Mouse (Mus musculus) frontal cortex, postnatal 14 days (tissue): ENCODE measurements around the gene Slc35d1.
"Not testable (repeated sequence)": the region's sequence is repeated elsewhere in the genome, so short reads cannot be mapped to it uniquely, and the experiment has no call there.

ENCODE experiments used
- DNase-seq, 2 experiments: peaks; one replicate each; pipeline ENCODE4 v3.0.0; 2022; ENCODE audit warnings: low spot score in 2 of 2

The Slc35d1 gene

DNA sequence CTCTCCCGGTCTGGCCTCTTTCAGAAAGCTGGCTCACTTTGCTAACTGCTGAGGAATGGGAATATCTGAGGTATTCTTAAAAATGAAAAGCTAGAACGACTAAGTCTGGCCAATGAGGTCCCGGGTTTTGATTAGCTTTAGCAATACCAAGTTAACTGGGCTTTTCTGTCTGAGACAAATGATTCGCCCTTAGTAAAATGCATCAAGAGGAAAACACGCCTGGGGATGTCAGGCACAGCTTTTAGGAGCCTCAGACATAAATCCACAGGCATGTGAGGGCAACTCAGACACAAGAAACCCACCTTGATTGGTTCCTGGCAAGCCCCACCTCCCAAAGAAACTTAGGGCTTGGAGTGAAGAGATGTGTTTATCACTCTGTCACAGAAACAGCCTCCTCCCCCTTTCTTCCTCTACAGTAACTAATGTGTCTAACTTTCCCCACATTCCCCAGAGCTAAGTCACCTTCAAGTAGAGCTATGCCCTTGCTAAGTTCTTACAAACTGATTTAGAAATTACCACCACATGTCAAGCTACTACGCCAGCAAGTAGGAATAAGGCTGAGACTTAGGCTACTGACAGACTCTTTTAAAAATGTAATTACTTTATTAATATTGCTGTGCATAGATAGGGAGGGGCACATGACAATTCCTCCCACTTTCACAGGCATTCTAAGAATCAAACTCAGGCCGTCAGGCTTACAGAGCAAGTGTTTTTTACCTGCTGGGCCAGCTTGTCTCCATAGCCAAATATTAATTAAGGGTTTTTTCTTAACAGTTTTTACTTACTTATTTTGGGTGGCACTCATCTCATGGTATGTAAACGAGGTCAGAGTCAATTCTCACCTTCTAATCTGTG is 26.0 kb downstream of the Slc35d1 start:
- DNase-seq: no peak

- DNase-seq: no peak
Measured at GRCm38 (mm10) chr4:103180300-103180888, 34.6 kb downstream of the Slc35d1 start.

- no peak for DNase-seq
Measured at GRCm38 (mm10) chr4:103179581-103179980, 35.4 kb downstream of the Slc35d1 start.

DNA sequence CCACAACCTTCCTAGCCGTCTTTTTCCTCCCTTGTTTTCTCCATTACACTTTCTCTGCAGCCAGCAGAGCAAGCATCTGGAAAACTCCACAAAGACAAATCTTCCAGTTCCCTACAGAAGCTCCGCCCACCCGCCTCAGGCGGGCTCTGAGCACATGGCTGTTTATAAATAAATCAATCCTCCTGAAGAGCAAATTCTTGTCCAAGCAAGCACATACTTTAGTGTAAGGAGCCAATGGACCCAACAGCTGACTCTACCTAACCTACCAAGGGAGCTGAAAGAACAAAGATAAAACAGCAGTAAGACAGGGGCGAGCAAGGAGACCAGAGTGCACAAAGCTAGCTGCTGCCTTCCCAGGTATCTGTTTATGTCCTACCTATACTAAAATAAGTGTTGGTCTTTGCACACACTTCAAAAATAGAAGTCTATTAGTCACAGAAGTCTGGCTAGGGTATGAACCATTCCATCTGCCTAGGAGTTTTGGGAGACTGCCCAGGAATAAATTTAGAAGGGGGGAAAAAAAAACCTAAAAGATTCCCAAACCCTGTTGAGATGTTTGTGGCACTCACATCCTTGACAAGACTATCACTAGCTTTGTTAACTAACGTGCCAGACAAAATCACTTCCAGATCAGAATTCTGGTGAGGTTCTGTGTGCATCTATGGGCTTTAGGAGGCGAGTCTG is 36.2 kb downstream of the Slc35d1 start:
- peak in 1 of 2 experiments; percentile 40 for DNase-seq

GRCm38 (mm10) chr4:103177681-103178080 is 37.3 kb downstream of the Slc35d1 start:
- DNase-seq: no peak

DNA sequence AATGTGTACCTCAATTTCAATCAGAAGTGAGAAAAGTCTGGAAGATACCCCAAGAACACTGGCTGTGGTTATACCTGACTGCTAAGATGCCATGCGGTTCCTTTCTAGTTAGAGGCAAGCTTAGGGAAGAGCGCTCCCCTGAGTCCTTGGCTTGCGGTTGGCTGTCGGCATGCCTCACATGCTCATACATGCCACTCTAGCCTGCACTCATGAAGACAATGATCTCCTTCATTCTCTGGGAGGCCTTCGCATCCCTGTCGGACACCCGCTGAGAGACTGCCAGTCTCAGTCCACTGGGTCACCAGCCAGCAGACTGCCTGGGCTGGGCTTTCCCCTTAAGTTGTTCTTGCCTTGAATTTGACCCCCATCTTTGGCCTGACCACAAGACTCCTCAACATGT is 41.0 kb downstream of the Slc35d1 start:
- no peak for DNase-seq

DNA sequence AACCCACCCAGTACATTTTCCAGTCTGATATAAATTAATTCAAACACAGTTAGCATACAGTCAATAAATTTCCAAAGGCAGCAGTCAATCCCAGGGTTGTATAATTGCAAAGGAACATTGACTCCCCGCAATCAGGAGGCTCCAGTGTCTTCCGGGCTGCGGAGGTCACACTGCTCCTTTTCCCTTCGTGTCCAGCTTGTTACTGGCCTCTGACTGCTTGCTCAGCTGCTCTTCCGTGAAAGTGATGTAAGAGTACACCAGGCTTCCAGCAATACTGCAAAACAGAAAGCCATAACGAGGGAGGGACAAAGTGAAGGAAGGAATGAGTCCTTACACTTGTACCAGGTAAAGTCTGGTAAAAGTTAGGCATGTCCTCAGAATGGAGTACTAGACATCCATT is 41.5 kb downstream of the Slc35d1 start:
- no peak for DNase-seq

DNA sequence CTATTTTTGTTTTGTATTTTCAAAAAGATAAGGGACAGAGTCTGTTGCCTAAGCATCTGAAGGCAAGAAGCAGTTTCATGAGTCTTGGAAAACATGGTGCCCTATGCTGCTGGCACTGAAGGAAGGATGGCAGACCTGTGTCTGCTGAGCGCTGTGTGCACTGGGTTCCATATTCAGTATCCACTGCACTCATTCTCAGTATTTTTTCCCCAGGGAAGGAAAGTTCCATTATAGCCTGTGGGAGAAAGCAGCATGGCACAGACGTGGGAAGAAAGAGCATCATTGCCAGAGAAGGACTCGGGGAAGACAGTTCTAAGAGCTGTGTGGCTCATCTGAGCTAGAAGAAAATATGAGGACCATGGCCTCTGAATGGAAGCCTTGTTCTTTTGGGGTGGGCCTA is 43.7 kb downstream of the Slc35d1 start:
- DNase-seq: no peak

GRCm38 (mm10) chr4:103166198-103166597 is 48.8 kb downstream of the Slc35d1 start:
- DNase-seq: not testable (repeated sequence)

GRCm38 (mm10) chr4:103158781-103159180 is 56.2 kb downstream of the Slc35d1 start:
- no peak for DNase-seq

DNA sequence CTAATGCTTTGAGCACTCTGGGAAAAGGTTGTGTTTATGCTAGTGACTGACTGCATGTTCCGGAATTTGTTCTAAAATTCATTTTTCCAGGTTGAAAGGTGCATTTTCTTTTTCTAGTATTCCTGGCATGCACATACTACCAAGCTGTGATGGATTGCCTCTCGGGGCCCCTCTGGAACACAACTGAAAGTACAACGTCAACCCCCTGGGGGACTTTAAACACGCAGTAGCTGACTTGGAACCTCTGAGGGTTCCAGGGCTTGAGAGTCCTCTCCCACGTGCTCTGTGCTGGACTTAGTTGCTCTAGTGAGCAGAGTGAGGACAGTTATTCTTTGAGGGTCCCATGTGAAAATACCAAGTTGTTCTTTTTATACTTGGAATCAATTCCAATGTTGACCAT is 63.0 kb downstream of the Slc35d1 start:
- no peak for DNase-seq

DNA sequence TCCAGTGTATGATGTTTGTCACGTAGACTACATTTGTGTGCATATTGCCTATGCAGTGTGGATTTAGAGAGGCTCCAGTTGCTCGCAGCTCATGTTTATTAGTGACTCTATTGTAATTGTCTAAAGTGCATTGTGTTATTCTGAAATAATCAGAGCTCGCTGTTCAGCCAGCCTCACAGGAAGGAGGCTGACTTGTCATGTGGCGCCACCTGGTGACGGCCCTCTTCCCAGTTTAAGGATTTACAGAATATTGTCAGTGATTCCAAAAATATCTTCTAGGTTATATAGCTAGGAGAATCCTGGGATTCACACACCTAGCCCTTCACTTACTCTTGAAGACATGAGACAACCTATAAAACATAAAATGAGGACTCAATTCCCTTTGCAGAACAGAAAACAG is 68.6 kb downstream of the Slc35d1 start:
- peak; percentile 43 to 71 for DNase-seq

DNA sequence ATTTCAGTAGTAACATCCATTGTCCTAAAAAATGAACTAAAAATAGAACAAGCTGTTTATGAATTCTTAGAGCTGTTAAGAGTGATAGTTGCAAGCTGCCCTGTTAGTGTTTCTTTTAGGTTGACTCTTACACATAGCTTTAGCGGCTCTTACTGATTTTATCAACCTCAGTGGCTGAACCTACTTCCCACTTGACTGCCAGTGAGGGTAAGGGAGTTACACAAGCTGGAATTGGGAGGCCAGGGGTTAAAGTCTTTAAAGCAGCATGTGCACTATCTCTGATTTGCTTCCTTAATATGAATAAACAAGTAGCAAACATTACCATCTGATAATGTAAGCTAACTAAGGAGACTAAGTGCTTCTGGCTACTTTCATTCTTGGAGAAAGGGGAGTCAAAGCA is 78.0 kb downstream of the Slc35d1 start:
- DNase-seq: no peak

- DNase-seq: no peak
Measured at GRCm38 (mm10) chr4:103126533-103126932, 88.4 kb downstream of the Slc35d1 start.

DNA sequence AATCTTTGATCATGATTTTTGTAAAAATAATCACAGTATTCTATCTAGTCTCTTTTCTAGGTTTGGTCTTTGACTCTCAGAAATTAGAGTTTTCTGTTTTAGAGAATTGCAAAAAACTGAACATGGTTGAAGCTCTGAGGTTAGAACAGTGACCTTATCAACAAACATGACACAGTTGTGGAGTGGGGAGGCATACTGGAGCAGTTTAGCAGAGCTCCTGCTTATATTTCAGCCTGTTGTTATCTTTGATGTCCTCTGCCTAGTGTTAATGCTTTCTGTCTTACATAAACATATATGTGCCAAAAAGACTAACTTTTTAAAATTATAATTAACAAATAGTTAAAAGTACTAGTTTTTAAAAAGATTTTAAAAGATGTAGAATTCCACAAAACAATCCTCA is 91.4 kb downstream of the Slc35d1 start:
- DNase-seq: no peak

DNA sequence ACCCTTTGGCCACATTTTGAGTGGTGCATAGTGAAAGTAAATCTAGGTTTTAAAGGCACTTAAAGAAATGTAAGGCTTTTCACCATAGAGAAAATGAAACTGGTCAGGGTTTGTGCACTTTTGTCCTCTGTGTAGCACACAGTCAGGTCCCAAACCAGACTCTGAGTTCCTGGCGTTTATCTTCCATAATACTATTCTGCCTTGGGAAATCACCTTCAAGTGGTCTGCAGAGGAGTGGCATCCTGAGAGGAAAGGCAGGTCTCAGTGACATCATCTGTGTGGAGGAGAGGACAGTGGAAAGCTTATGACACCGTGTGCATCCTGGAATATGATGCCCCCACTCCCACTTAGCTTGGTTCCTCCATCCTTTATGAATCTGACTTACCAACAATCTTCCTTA is 91.9 kb downstream of the Slc35d1 start:
- DNase-seq: no peak

GRCm38 (mm10) chr4:103120874-103121389 is 94.0 kb downstream of the Slc35d1 start:
- DNase-seq: no peak
